Mouse (Mus musculus) embryo, embryonic 9.5 days (tissue): ENCODE measurements around the gene Xxylt1.
"Not testable (repeated sequence)": the region's sequence is repeated elsewhere in the genome, so short reads cannot be mapped to it uniquely, and the experiment has no call there.

Source experiments
- DNase-seq: peaks from one replicate; pipeline ENCODE4 v3.0.0-alpha.2; 2017; ENCODE audit errors: extremely low spot score

Gene Xxylt1

GRCm38 (mm10) chr16:31024221-31024620 lies 57.0 kb downstream of the Xxylt1 start:
- no peak for DNase-seq

GRCm38 (mm10) chr16:31023803-31024202 lies 57.4 kb downstream of the Xxylt1 start:
- no peak for DNase-seq

- no peak for DNase-seq
These were observed 58.9 kb downstream of the Xxylt1 start for GRCm38 (mm10) chr16:31022287-31022686.

DNA sequence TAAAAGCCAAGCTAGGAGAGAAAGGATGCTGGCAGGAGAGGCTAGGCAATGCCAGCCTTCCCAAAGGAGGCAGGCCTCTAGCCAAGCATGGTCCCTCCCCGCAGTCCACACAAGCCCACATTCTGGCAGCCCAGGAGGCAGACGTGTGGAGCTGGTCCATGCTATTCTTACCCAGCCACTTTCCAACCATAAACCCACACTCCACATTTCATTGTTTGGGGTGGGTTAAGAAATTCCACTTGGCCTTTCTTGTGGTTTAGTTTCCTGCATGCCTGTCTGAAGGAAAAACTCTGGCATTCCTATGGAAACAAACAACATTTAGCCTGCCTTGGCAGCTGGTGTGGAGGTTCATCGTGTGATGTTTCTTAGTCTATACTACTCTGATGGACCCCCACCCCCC lies 61.7 kb downstream of the Xxylt1 start:
- DNase-seq, result no peak

GRCm38 (mm10) chr16:31017687-31018413 lies 63.4 kb downstream of the Xxylt1 start:
- no peak for DNase-seq

- no peak for DNase-seq
These were observed 64.6 kb downstream of the Xxylt1 start for GRCm38 (mm10) chr16:31016669-31017068.

DNA sequence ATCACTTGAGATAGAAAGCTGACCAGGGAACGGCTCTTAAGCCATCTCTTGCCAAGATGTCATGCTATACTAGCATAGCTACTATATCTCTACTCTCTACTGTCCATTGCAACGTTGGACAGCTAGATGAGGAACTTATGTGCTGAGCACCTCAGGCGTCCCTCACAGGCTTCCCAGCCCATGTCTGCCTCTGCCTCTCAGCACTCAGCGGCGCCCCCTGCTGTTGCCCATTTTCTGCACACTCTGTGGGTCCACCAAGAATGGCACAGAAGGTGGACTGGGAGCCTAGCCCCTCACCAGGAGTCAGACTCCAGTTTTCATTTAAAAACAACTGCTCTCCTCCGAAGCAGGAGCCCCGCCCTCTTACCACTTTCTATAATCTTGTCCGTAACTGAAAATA lies 65.1 kb downstream of the Xxylt1 start:
- no peak for DNase-seq

DNA sequence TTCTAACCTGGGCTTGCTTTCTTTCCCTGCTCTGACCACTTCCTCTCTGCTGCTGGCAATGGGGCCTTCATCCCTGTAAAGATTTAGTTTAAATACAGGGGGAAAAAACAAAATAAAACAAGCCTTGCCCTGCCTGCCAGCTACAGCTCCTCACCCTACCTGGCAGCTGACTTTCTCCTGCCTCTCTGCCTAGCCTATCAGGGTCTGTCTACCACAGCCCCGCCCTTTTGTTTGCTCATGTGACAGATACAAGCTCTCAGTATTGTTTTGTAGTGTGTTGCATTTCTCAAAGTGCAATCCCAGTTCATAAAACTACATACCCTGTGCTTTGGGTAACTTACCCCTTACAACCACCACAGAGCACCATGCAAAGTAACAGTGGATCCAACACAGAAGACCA lies 66.0 kb downstream of the Xxylt1 start:
- DNase-seq, result no peak

GRCm38 (mm10) chr16:31012236-31012635 lies 69.0 kb downstream of the Xxylt1 start:
- DNase-seq, result no peak

GRCm38 (mm10) chr16:31010443-31010842 lies 70.8 kb downstream of the Xxylt1 start:
- DNase-seq, result no peak

GRCm38 (mm10) chr16:31008326-31008725 lies 72.9 kb downstream of the Xxylt1 start:
- no peak for DNase-seq

DNA sequence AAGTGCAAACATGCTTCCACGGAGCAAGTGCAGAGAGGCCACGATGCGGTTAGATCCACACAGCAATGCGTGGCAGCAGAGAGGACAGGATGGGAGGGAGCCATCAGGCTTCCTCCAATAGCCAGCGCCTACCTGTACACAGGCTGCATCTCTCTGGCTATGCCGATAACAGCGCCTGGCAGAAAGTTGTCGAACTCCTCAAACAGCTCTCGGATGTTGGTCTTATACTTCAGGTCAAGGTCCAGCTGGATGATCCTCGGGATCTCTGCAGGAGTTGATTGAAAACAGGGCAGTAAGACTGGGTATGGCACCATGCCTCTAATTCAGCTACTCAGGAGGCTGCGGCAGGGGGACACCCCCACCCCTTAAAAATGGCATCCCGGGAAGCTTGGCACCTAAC lies 73.7 kb downstream of the Xxylt1 start:
- no peak for DNase-seq

DNA sequence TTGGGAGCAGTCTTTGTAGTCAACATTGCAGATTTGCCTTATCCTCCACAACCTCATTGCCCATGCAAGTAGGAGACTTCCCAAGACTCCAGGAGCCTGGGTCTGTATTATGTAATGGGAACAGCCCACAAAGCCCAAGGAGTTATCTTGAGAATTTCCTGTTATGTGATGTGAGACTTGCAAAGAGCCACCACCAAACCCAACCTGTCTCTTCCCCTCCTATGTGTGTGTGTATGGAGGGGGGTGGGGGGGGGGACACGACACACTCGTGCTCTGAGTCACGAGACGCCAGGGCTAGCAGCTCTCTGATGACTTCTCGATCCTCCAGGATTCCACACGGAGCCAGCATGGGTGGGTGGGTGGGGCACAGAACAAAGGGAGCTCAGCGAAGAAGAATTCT lies 75.5 kb downstream of the Xxylt1 start:
- DNase-seq, result no peak

DNA sequence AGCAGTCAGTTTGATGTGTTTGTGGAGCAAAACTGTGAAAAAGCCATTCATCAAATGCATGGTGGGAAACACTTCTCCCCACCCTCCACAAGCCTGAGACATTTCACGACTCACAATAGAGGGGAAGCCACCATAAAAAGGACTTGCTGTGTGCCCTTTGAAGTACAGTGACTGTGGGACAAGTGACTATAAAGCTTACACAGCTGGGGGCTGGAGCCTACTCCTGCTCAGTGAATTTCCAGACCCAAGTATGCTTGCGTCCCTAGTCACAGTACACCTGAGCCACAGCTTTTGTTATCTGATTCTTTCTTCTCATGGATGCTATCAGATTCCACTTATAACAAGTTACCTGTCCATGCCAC lies 76.9 kb downstream of the Xxylt1 start:
- DNase-seq, result no peak

DNA sequence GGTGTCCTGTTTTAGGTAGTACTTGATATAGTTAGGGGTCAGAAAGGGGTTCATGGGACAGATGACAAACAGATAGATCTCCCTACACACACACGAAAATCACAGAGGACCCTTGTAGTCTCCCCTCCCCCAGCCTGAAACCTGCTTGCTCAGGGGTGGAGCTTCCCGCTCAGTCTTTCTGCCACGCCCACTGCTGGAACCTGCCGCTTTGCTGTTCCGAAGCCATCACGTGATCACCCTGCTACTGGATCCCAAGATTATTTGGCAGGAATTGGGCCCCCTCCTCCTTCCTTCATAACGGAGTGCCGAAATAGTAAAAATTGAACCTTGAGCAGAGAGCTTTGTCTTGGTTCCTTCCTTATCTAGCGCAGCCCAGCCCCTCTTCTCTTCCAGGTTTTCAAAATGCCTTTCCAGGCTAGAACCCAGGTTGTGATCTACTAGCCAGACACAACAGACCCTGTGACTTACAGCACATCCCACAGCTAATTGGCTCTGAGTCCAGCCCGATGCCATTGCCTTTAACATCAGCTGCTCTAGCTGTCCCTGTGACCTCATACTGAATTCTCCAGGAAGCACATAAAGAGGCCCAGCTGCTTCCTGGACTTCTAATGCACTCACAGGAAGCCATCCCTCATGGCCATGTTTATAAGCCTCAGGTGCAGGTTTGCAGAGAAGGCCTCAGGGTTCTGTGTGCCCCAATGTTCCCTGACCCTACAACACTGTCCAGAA lies 77.5 kb downstream of the Xxylt1 start:
- not testable (repeated sequence) for DNase-seq

DNA sequence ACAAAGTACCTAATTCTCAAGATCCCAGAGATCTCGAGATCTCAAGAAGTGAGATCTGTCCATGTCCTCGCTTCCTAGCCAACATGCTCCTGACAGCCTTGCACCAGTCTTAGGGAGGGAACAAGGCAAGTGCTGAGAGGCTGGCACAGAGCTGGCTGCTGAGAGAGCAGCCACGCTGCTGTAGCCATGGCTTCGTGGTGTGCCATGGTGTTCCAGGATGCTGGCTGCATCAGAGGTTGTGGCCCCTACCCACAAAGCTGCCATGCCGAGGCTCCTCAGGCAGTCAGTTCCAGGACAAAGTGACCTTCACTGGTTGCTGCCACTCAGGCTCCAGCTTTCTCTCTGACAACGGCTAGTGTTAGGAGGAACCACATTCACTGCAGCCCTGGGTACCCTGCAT lies 78.3 kb downstream of the Xxylt1 start:
- no peak for DNase-seq

DNA sequence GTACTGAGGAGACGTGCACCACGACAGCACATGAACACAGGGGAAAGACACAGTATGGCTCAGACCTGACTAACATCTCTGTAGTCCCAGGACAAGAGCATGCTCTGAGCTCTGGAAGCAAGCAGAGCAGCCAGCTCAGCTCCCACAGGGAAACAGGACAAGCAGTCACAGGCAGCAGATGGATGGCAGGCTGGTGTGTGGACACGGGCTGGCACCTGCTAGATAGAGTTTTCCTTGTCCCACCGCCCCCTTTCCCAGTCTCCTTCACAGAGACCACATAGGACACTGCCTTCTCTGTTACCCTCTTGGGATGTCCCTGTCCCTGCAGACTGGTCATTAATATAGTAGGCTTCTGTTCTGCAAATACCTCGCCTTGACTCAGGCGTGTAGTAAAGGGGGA lies 79.1 kb downstream of the Xxylt1 start:
- no peak for DNase-seq

- no peak for DNase-seq
These were observed 82.5 kb downstream of the Xxylt1 start for GRCm38 (mm10) chr16:30998711-30999110.

DNA sequence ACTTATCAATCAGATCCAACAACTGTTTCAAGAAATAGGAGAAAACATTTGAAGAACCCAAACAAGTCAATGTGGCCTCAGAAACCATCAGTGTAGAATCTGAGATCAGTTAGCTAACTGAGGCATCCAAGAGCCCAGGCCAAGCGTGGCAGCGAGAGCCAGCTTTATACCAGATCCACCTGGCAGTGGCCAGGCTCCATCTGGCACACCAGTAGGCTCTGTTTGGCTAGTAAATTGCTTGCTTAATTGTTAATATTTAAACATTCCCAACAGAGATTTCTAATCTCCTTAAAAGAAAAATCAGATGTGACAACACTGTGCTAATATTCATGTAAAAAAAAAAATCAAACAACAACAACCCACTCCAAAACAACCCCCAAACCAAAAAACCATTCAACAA lies 83.2 kb downstream of the Xxylt1 start:
- no peak for DNase-seq

GRCm38 (mm10) chr16:30995446-30995845 lies 85.8 kb downstream of the Xxylt1 start:
- DNase-seq, result no peak

- DNase-seq, result no peak
These were observed 86.4 kb downstream of the Xxylt1 start for GRCm38 (mm10) chr16:30994881-30995280.

DNA sequence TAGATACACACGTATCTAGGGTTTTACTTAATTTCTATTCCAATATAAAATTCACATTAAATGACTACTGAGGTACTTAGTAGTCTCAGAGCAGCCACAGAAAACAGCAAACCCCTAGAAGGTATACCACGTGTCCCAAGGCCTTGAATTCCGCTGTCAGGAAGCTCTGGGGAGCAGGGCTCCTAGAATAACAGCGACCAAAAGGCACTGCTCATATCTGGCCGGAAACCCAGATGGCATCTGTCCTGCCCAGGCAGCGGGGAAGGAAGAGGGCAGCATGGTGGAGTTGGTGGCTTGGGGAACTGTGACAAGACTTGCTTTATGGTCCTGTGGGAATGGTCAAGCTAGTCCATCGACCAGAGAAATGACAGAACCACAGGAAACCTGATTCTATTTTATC lies 86.9 kb downstream of the Xxylt1 start:
- DNase-seq, result no peak

- no peak for DNase-seq
These were observed 88.7 kb downstream of the Xxylt1 start for GRCm38 (mm10) chr16:30992568-30992967.

DNA sequence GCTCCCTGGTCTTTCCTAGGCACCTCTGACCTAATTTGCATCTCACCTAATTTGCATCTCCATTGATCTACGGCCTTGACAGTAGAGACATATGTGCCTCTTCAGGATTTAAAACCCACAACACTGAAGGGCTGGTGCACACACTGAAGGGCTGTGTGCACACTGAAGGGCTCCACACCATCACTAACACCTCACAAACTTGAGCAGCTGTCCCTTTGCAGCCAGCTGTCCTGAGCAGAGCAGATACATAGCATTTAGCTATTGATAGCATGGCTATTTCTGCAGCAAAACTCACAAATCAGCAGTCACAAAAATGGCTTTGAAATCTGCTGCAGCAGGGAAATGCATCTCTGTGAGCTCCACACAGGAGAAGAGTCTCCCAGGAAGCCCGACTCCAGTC lies 90.6 kb downstream of the Xxylt1 start:
- no peak for DNase-seq
